Mouse (Mus musculus): ENCODE results near the gene Rit1. TPM values are rescaled to one million over a fixed set of nuclear protein-coding genes. Genes with fewer than 3 reads are reported as not detected.

Rit1 gene
- polyA plus RNA-seq, 1 experiment from 2014 or later = 26.3 TPM

- TF ChIP-seq CTCF (IDR thresholded peaks at IDR 0.05; ENCODE audit: low read depth) = no peak
- TF ChIP-seq EP300 (IDR thresholded peaks at IDR 0.05; ENCODE audit: low read depth) = no peak
Measured at GRCm38 (mm10) chr3:88717831-88718230, 1.2 kb downstream of the Rit1 start.

GRCm38 (mm10) chr3:88719098-88719497 lies 2.5 kb downstream of the Rit1 start:
- H3K9ac ChIP-seq (replicated peaks) = peak overlapping the region; percentile 39; the same call in 1 of the 2 replicates
- peaks cover 26% of the 10 kb centered on the region for H3K4me1 ChIP-seq (ENCODE audit: insufficient read depth)
- TF ChIP-seq EP300 (IDR thresholded peaks at IDR 0.05; ENCODE audit: low read depth) = no peak
- peak; percentile 43 for TF ChIP-seq CTCF (IDR thresholded peaks at IDR 0.05; ENCODE audit: low read depth)
- H3K4me3 ChIP-seq (ENCODE audit: low read depth, low read length) = peak overlapping the region; percentile 94
- H3K27me3 ChIP-seq (ENCODE audit: insufficient read depth, low read length) = no peaks in the 10 kb centered on the region
- ATAC-seq = peak; percentile 82
- peak; percentile 43 for DNase-seq
- WGBS (ENCODE audit: insufficient replicate concordance) = 46% methylated on average over 2 of the region's 2 CpGs
- H3K4me2 ChIP-seq (ENCODE audit: low read depth, low read length) = peak overlapping the region; percentile 88
- no peaks in the 10 kb centered on the region for H3K9me3 ChIP-seq (ENCODE audit: low read length)
- H3K36me3 ChIP-seq (replicated peaks; ENCODE audit: insufficient read depth, low read length) = peaks cover 25% of the 10 kb centered on the region
- peak overlapping the region; percentile 77 for H3K27ac ChIP-seq (ENCODE audit: low read depth)

More at GRCm38 (mm10) chr3:88717831-88718230, 1.2 kb downstream of the Rit1 start:
- Histone ChIP-seq H3K4me3 (ENCODE audit: low read depth, low read length) (peak overlapping the region; percentile 94), H3K9ac (replicated peaks) (peak overlapping the region; percentile 39), H3K9me3 (ENCODE audit: low read length) (no peaks in the 10 kb centered on the region), H3K27me3 (ENCODE audit: insufficient read depth, low read length) (no peaks in the 10 kb centered on the region), H3K4me2 (ENCODE audit: low read depth, low read length) (peak overlapping the region; percentile 88), H3K27ac (ENCODE audit: low read depth) (peak overlapping the region; percentile 77), H3K36me3 (replicated peaks; ENCODE audit: insufficient read depth, low read length) (peaks cover 29% of the 10 kb centered on the region), H3K4me1 (ENCODE audit: insufficient read depth) (peaks cover 26% of the 10 kb centered on the region)
- no peak for DNase-seq
- 15% methylated on average over 1 of the region's 1 CpGs for WGBS (ENCODE audit: insufficient replicate concordance)
- ATAC-seq = no peak

GRCm38 (mm10) chr3:88736556-88736955 lies 19.9 kb downstream of the Rit1 start:
- no peak overlapping the region for H3K27ac ChIP-seq (ENCODE audit: low read depth)
- TF ChIP-seq EP300 (IDR thresholded peaks at IDR 0.05; ENCODE audit: low read depth) (no peak), CTCF (IDR thresholded peaks at IDR 0.05; ENCODE audit: low read depth) (no peak)
- no peaks in the 10 kb centered on the region for H3K27me3 ChIP-seq (ENCODE audit: insufficient read depth, low read length)
- ATAC-seq = no peak
- no peak overlapping the region for H3K4me3 ChIP-seq (ENCODE audit: low read depth, low read length)
- WGBS (ENCODE audit: insufficient replicate concordance) = 81% methylated on average over 2 of the region's 2 CpGs
- H3K4me1 ChIP-seq (ENCODE audit: insufficient read depth) = no peaks in the 10 kb centered on the region
- DNase-seq = no peak
- H3K4me2 ChIP-seq (ENCODE audit: low read depth, low read length) = no peak overlapping the region
- H3K36me3 ChIP-seq (replicated peaks; ENCODE audit: insufficient read depth, low read length) = no peaks in the 10 kb centered on the region
- H3K9me3 ChIP-seq (ENCODE audit: low read length) = no peaks in the 10 kb centered on the region
- no peak overlapping the region for H3K9ac ChIP-seq (replicated peaks)

GRCm38 (mm10) chr3:88738641-88739040 lies 22.0 kb downstream of the Rit1 start:
- peak; percentile 82 for ATAC-seq
- TF ChIP-seq EP300 (IDR thresholded peaks at IDR 0.05; ENCODE audit: low read depth) = no peak
- peak; percentile 91 for TF ChIP-seq CTCF (IDR thresholded peaks at IDR 0.05; ENCODE audit: low read depth)
- no peaks in the 10 kb centered on the region for H3K9me3 ChIP-seq (ENCODE audit: low read length)
- 29% methylated on average over 3 of the region's 3 CpGs for WGBS (ENCODE audit: insufficient replicate concordance)
- no peak overlapping the region for H3K9ac ChIP-seq (replicated peaks)
- H3K4me3 ChIP-seq (ENCODE audit: low read depth, low read length) = no peak overlapping the region
- no peak overlapping the region for H3K27ac ChIP-seq (ENCODE audit: low read depth)
- peak; percentile 79 for DNase-seq
- no peaks in the 10 kb centered on the region for H3K27me3 ChIP-seq (ENCODE audit: insufficient read depth, low read length)
- no peak overlapping the region for H3K4me2 ChIP-seq (ENCODE audit: low read depth, low read length)
- H3K36me3 ChIP-seq (replicated peaks; ENCODE audit: insufficient read depth, low read length) = no peaks in the 10 kb centered on the region
- H3K4me1 ChIP-seq (ENCODE audit: insufficient read depth) = no peaks in the 10 kb centered on the region

- ATAC-seq = no peak
- DNase-seq = no peak
- H3K9ac ChIP-seq (replicated peaks) = no peak overlapping the region
- 86% methylated on average over 3 of the region's 3 CpGs for WGBS (ENCODE audit: insufficient replicate concordance)
- no peak overlapping the region for H3K27ac ChIP-seq (ENCODE audit: low read depth)
- H3K27me3 ChIP-seq (ENCODE audit: insufficient read depth, low read length) = no peaks in the 10 kb centered on the region
- H3K9me3 ChIP-seq (ENCODE audit: low read length) = no peaks in the 10 kb centered on the region
- no peak overlapping the region for H3K4me2 ChIP-seq (ENCODE audit: low read depth, low read length)
- H3K4me1 ChIP-seq (ENCODE audit: insufficient read depth) = no peaks in the 10 kb centered on the region
- H3K36me3 ChIP-seq (replicated peaks; ENCODE audit: insufficient read depth, low read length) = no peaks in the 10 kb centered on the region
- no peak overlapping the region for H3K4me3 ChIP-seq (ENCODE audit: low read depth, low read length)
- TF ChIP-seq EP300 (IDR thresholded peaks at IDR 0.05; ENCODE audit: low read depth) = no peak
- TF ChIP-seq CTCF (IDR thresholded peaks at IDR 0.05; ENCODE audit: low read depth) = peak; percentile 35
Measured at GRCm38 (mm10) chr3:88740147-88740546, 23.5 kb downstream of the Rit1 start.

GRCm38 (mm10) chr3:88745534-88745933 lies 28.9 kb downstream of the Rit1 start:
- TF ChIP-seq EP300 (IDR thresholded peaks at IDR 0.05; ENCODE audit: low read depth) (no peak), CTCF (IDR thresholded peaks at IDR 0.05; ENCODE audit: low read depth) (no peak)
- Histone ChIP-seq H3K9ac (replicated peaks) (no peak overlapping the region), H3K4me3 (ENCODE audit: low read depth, low read length) (no peak overlapping the region), H3K36me3 (replicated peaks; ENCODE audit: insufficient read depth, low read length) (no peaks in the 10 kb centered on the region), H3K4me2 (ENCODE audit: low read depth, low read length) (no peak overlapping the region), H3K27ac (ENCODE audit: low read depth) (no peak overlapping the region), H3K4me1 (ENCODE audit: insufficient read depth) (no peaks in the 10 kb centered on the region), H3K27me3 (ENCODE audit: insufficient read depth, low read length) (no peaks in the 10 kb centered on the region), H3K9me3 (ENCODE audit: low read length) (peaks cover 3% of the 10 kb centered on the region; the same call in 1 of the 2 replicates)
- DNase-seq (no peak), ATAC-seq (no peak)
- WGBS (ENCODE audit: insufficient replicate concordance) = 77% methylated on average over 9 of the region's 9 CpGs

Measured in liver, postnatal 0 days (tissue).